Mouse (Mus musculus): Measurements from ENCODE around the gene Ap1ar.

GRCm38 (mm10) chr3:127826503-127826902 lies 10.8 kb downstream of the Ap1ar start:
- TF ChIP-seq CTCF (IDR thresholded peaks at IDR 0.05; ENCODE audit: borderline replicate concordance, extremely low read depth, insufficient read depth, insufficient read length) (no peak), POLR2A (IDR thresholded peaks at IDR 0.05; ENCODE audit: borderline replicate concordance, extremely low read depth, insufficient read depth, insufficient read length, poor library complexity, severe bottlenecking) (no peak)

All from brain, embryonic 14.5 days (tissue).